Mouse (Mus musculus): ENCODE results near the gene Rab30. TPM values are rescaled to one million over a fixed set of nuclear protein-coding genes. Genes with fewer than 3 reads are reported as not detected.
A peak's percentile ranks its signal among the peaks of the same experiment; 100 is the strongest.

Gene Rab30
- polyA plus RNA-seq, 1 experiment from 2014 or later: 19.1 TPM

GRCm38 (mm10) chr7:92776647-92777046, 35.2 kb downstream of the Rab30 start:
- Histone ChIP-seq H3K27me3 (ENCODE audit: control insufficient read depth, insufficient read depth, low read length) (no peaks in the 10 kb centered on the region), H3K27ac (ENCODE audit: low read depth, low read length) (peak overlapping the region; percentile 39; the same call in 1 of the 2 replicates), H3K4me2 (ENCODE audit: low read depth, low read length, severe bottlenecking) (no peak overlapping the region), H3K9ac (ENCODE audit: low read length) (peak overlapping the region; percentile 31), H3K4me1 (replicated peaks; ENCODE audit: control insufficient read depth, insufficient read depth, low read length) (peaks cover 8% of the 10 kb centered on the region), H3K36me3 (ENCODE audit: control insufficient read depth, insufficient read depth, low read length) (no peaks in the 10 kb centered on the region), H3K4me3 (ENCODE audit: low read depth, low read length) (no peak overlapping the region), H3K9me3 (ENCODE audit: control insufficient read depth, low read length) (no peaks in the 10 kb centered on the region)
- ATAC-seq (replicated peaks; ENCODE audit: low FRiP score) (no peak), DNase-seq (ENCODE audit: low spot score) (no peak)
- WGBS: 38% methylated on average over 4 of the region's 4 CpGs

GRCm38 (mm10) chr7:92777108-92777973, 35.9 kb downstream of the Rab30 start:
- H3K4me3 ChIP-seq (ENCODE audit: low read depth, low read length): no peak overlapping the region

GRCm38 (mm10) chr7:92779058-92779457, 37.7 kb downstream of the Rab30 start:
- Histone ChIP-seq H3K4me2 (ENCODE audit: low read depth, low read length, severe bottlenecking) (no peak overlapping the region), H3K4me1 (replicated peaks; ENCODE audit: control insufficient read depth, insufficient read depth, low read length) (peaks cover 8% of the 10 kb centered on the region), H3K4me3 (ENCODE audit: low read depth, low read length) (no peak overlapping the region), H3K9me3 (ENCODE audit: control insufficient read depth, low read length) (no peaks in the 10 kb centered on the region), H3K36me3 (ENCODE audit: control insufficient read depth, insufficient read depth, low read length) (no peaks in the 10 kb centered on the region), H3K27me3 (ENCODE audit: control insufficient read depth, insufficient read depth, low read length) (no peaks in the 10 kb centered on the region), H3K9ac (ENCODE audit: low read length) (no peak overlapping the region), H3K27ac (ENCODE audit: low read depth, low read length) (no peak overlapping the region)
- ATAC-seq (replicated peaks; ENCODE audit: low FRiP score) (no peak), DNase-seq (ENCODE audit: low spot score) (no peak)
- WGBS: 79% methylated on average over 2 of the region's 2 CpGs

More at GRCm38 (mm10) chr7:92777108-92777973, 35.9 kb downstream of the Rab30 start:
- WGBS: 26% methylated on average over 17 of the region's 17 CpGs
- Histone ChIP-seq H3K9me3 (ENCODE audit: control insufficient read depth, low read length) (no peaks in the 10 kb centered on the region), H3K4me2 (ENCODE audit: low read depth, low read length, severe bottlenecking) (peak overlapping the region; percentile 31; the same call in 1 of the 2 replicates), H3K4me1 (replicated peaks; ENCODE audit: control insufficient read depth, insufficient read depth, low read length) (peaks cover 8% of the 10 kb centered on the region), H3K36me3 (ENCODE audit: control insufficient read depth, insufficient read depth, low read length) (no peaks in the 10 kb centered on the region), H3K27ac (ENCODE audit: low read depth, low read length) (peak overlapping the region; percentile 39; the same call in 1 of the 2 replicates), H3K27me3 (ENCODE audit: control insufficient read depth, insufficient read depth, low read length) (no peaks in the 10 kb centered on the region), H3K9ac (ENCODE audit: low read length) (peak overlapping the region; percentile 31)
- ATAC-seq (replicated peaks; ENCODE audit: low FRiP score) (peak; percentile 72), DNase-seq (ENCODE audit: low spot score) (peak; percentile 64)

- WGBS: 80% methylated on average over 1 of the region's 1 CpGs
Measured at GRCm38 (mm10) chr7:92781361-92781760, 40.0 kb downstream of the Rab30 start.

GRCm38 (mm10) chr7:92781948-92782347, 40.5 kb downstream of the Rab30 start:
- peaks cover 2% of the 10 kb centered on the region; the same call in 1 of the 2 replicates for H3K4me1 ChIP-seq (replicated peaks; ENCODE audit: control insufficient read depth, insufficient read depth, low read length)
- H3K9me3 ChIP-seq (ENCODE audit: control insufficient read depth, low read length): no peaks in the 10 kb centered on the region
- H3K36me3 ChIP-seq (ENCODE audit: control insufficient read depth, insufficient read depth, low read length): no peaks in the 10 kb centered on the region
- H3K9ac ChIP-seq (ENCODE audit: low read length): no peak overlapping the region
- H3K27me3 ChIP-seq (ENCODE audit: control insufficient read depth, insufficient read depth, low read length): no peaks in the 10 kb centered on the region
- no peak for ATAC-seq (replicated peaks; ENCODE audit: low FRiP score)
- no peak overlapping the region for H3K4me2 ChIP-seq (ENCODE audit: low read depth, low read length, severe bottlenecking)
- H3K4me3 ChIP-seq (ENCODE audit: low read depth, low read length): no peak overlapping the region
- WGBS: 92% methylated on average over 3 of the region's 3 CpGs
- DNase-seq (ENCODE audit: low spot score): no peak
- no peak overlapping the region for H3K27ac ChIP-seq (ENCODE audit: low read depth, low read length)

More at GRCm38 (mm10) chr7:92781361-92781760, 40.0 kb downstream of the Rab30 start:
- Histone ChIP-seq H3K27ac (ENCODE audit: low read depth, low read length) (no peak overlapping the region), H3K9me3 (ENCODE audit: control insufficient read depth, low read length) (no peaks in the 10 kb centered on the region), H3K4me2 (ENCODE audit: low read depth, low read length, severe bottlenecking) (no peak overlapping the region), H3K36me3 (ENCODE audit: control insufficient read depth, insufficient read depth, low read length) (no peaks in the 10 kb centered on the region), H3K27me3 (ENCODE audit: control insufficient read depth, insufficient read depth, low read length) (no peaks in the 10 kb centered on the region), H3K4me1 (replicated peaks; ENCODE audit: control insufficient read depth, insufficient read depth, low read length) (peaks cover 8% of the 10 kb centered on the region), H3K9ac (ENCODE audit: low read length) (no peak overlapping the region), H3K4me3 (ENCODE audit: low read depth, low read length) (no peak overlapping the region)
- DNase-seq (ENCODE audit: low spot score) (no peak), ATAC-seq (replicated peaks; ENCODE audit: low FRiP score) (no peak)

GRCm38 (mm10) chr7:92782511-92782910, 41.1 kb downstream of the Rab30 start:
- Histone ChIP-seq H3K9ac (ENCODE audit: low read length) (no peak overlapping the region), H3K27me3 (ENCODE audit: control insufficient read depth, insufficient read depth, low read length) (no peaks in the 10 kb centered on the region), H3K36me3 (ENCODE audit: control insufficient read depth, insufficient read depth, low read length) (no peaks in the 10 kb centered on the region), H3K9me3 (ENCODE audit: control insufficient read depth, low read length) (no peaks in the 10 kb centered on the region), H3K4me3 (ENCODE audit: low read depth, low read length) (no peak overlapping the region), H3K4me2 (ENCODE audit: low read depth, low read length, severe bottlenecking) (no peak overlapping the region), H3K4me1 (replicated peaks; ENCODE audit: control insufficient read depth, insufficient read depth, low read length) (peaks cover 2% of the 10 kb centered on the region; the same call in 1 of the 2 replicates), H3K27ac (ENCODE audit: low read depth, low read length) (no peak overlapping the region)
- ATAC-seq (replicated peaks; ENCODE audit: low FRiP score) (no peak), DNase-seq (ENCODE audit: low spot score) (no peak)
- 73% methylated on average over 9 of the region's 9 CpGs for WGBS

- Histone ChIP-seq H3K4me1 (replicated peaks; ENCODE audit: control insufficient read depth, insufficient read depth, low read length) (no peaks in the 10 kb centered on the region), H3K9ac (ENCODE audit: low read length) (no peak overlapping the region), H3K27me3 (ENCODE audit: control insufficient read depth, insufficient read depth, low read length) (no peaks in the 10 kb centered on the region), H3K4me2 (ENCODE audit: low read depth, low read length, severe bottlenecking) (no peak overlapping the region), H3K27ac (ENCODE audit: low read depth, low read length) (no peak overlapping the region), H3K4me3 (ENCODE audit: low read depth, low read length) (no peak overlapping the region), H3K9me3 (ENCODE audit: control insufficient read depth, low read length) (no peaks in the 10 kb centered on the region), H3K36me3 (ENCODE audit: control insufficient read depth, insufficient read depth, low read length) (no peaks in the 10 kb centered on the region)
- no peak for ATAC-seq (replicated peaks; ENCODE audit: low FRiP score)
- DNase-seq (ENCODE audit: low spot score): no peak
- 76% methylated on average over 12 of the region's 12 CpGs for WGBS
Measured at GRCm38 (mm10) chr7:92783166-92783806, 41.9 kb downstream of the Rab30 start.

- H3K27ac ChIP-seq (ENCODE audit: low read depth, low read length): no peak overlapping the region
- H3K4me3 ChIP-seq (ENCODE audit: low read depth, low read length): no peak overlapping the region
- H3K4me2 ChIP-seq (ENCODE audit: low read depth, low read length, severe bottlenecking): no peak overlapping the region
- no peak for ATAC-seq (replicated peaks; ENCODE audit: low FRiP score)
- no peaks in the 10 kb centered on the region for H3K9me3 ChIP-seq (ENCODE audit: control insufficient read depth, low read length)
- WGBS: 91% methylated on average over 11 of the region's 11 CpGs
- H3K4me1 ChIP-seq (replicated peaks; ENCODE audit: control insufficient read depth, insufficient read depth, low read length): no peaks in the 10 kb centered on the region
- H3K27me3 ChIP-seq (ENCODE audit: control insufficient read depth, insufficient read depth, low read length): no peaks in the 10 kb centered on the region
- no peaks in the 10 kb centered on the region for H3K36me3 ChIP-seq (ENCODE audit: control insufficient read depth, insufficient read depth, low read length)
- DNase-seq (ENCODE audit: low spot score): no peak
- no peak overlapping the region for H3K9ac ChIP-seq (ENCODE audit: low read length)
Measured at GRCm38 (mm10) chr7:92783914-92784313, 42.5 kb downstream of the Rab30 start.
